Mouse (Mus musculus) embryonic facial prominence, embryonic 13.5 days (tissue): ENCODE data around the gene Jchain. TPM values are rescaled to one million over a fixed set of nuclear protein-coding genes. Genes with fewer than 3 reads are reported as not detected.

Experiments
- ATAC-seq: fragments of 200-750 bp; cut with Nextera tagmentation; 2 replicates; pipeline ENCODE4 v1.8.0; 2017; ENCODE audit warnings: low read depth; ENCODE audit not compliant: insufficient number of reproducible peaks, insufficient read depth, low FRiP score, low TSS enrichment
- H3K27ac ChIP-seq: fragments of 300-500 bp; sonication (generic); 2 replicates; pipeline ENCODE4 v1.5.1; 2015; ENCODE audit warnings: moderate library complexity, mild to moderate bottlenecking, inconsistent platforms
- H3K27me3 ChIP-seq: fragments of 300-500 bp; sonication (generic); 2 replicates; pipeline ENCODE4 v1.6.1; 2015; ENCODE audit warnings: mild to moderate bottlenecking, inconsistent platforms
- H3K36me3 ChIP-seq: fragments of 300-500 bp; sonication (generic); 2 replicates; pipeline ENCODE4 v1.6.1; 2015; ENCODE audit warnings: mild to moderate bottlenecking, inconsistent platforms
- H3K4me1 ChIP-seq: fragments of 300-500 bp; sonication (generic); 2 replicates; pipeline ENCODE4 v1.6.1; 2015; ENCODE audit warnings: inconsistent platforms
- H3K4me2 ChIP-seq: fragments of 300-500 bp; sonication (generic); 2 replicates; pipeline ENCODE4 v1.6.1; 2015; ENCODE audit warnings: moderate library complexity, mild to moderate bottlenecking, inconsistent platforms
- H3K4me3 ChIP-seq: fragments of 300-500 bp; sonication (generic); 2 replicates; pipeline ENCODE4 v1.5.1; 2015; ENCODE audit warnings: mild to moderate bottlenecking, inconsistent platforms
- H3K9ac ChIP-seq: fragments of 300-500 bp; sonication (generic); 2 replicates; pipeline ENCODE4 v1.6.1; 2015; ENCODE audit warnings: mild to moderate bottlenecking, inconsistent platforms
- H3K9me3 ChIP-seq: fragments of 300-500 bp; sonication (generic); 2 replicates; pipeline ENCODE4 v1.6.1; 2016; ENCODE audit warnings: inconsistent platforms
- WGBS: fragments of 180-500 bp; shearing (Covaris S2); methylation state at CpG from one replicate; pipeline ENCODE4 v1.1.7; 2015; ENCODE audit warnings: mixed read lengths; 5-methylcytosine and 5-hydroxymethylcytosine counted together
- polyA plus RNA-seq: library from polyadenylated mRNA; unstranded; fragments of >200 nt; fragmentation: Nextera tagmentation; extraction: Ambion mirVana; gene quantifications from 2 replicates; pipeline ENCODE4 v1.2.1, GENCODE M21; 2015

Jchain gene
- polyA plus RNA-seq: 0.56 TPM in 1 of 2 replicates, not detected in the other

DNA sequence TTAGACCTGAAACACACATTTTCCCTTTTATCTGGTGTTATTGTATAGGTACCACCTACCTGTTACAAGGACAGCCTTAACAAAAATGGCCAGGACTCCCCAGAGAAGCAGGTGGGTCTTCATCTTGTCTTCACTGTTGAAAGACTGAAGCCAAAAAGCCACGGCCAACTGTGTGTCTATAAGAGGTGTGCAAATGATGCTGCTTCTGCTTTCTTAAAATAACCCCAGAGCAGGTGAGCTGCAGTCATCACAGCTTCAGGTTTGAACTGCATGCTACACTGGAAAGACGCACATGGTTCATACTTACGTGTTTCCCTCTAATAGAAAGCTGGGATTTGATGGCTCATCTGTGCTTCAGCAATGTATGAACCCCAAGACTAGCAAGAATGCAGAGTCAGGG lies at the start of gene Jchain:
Gene Jchain (minus strand): TSS at position 235 of the 400 bp plus-strand sequence.
- no peaks in the 10 kb centered on the region for H3K27me3 ChIP-seq
- H3K9me3 ChIP-seq: no peaks in the 10 kb centered on the region
- no peak within 1 kb of the TSS for H3K9ac ChIP-seq
- no peak within 1 kb of the TSS for H3K27ac ChIP-seq
- no peaks in the 10 kb centered on the region for H3K36me3 ChIP-seq
- WGBS: 89% methylated on average over 3 of the region's 3 CpGs
- no peak for ATAC-seq
- no peaks in the 10 kb centered on the region for H3K4me1 ChIP-seq
- no peak within 1 kb of the TSS for H3K4me2 ChIP-seq
- H3K4me3 ChIP-seq: no peak within 1 kb of the TSS

DNA sequence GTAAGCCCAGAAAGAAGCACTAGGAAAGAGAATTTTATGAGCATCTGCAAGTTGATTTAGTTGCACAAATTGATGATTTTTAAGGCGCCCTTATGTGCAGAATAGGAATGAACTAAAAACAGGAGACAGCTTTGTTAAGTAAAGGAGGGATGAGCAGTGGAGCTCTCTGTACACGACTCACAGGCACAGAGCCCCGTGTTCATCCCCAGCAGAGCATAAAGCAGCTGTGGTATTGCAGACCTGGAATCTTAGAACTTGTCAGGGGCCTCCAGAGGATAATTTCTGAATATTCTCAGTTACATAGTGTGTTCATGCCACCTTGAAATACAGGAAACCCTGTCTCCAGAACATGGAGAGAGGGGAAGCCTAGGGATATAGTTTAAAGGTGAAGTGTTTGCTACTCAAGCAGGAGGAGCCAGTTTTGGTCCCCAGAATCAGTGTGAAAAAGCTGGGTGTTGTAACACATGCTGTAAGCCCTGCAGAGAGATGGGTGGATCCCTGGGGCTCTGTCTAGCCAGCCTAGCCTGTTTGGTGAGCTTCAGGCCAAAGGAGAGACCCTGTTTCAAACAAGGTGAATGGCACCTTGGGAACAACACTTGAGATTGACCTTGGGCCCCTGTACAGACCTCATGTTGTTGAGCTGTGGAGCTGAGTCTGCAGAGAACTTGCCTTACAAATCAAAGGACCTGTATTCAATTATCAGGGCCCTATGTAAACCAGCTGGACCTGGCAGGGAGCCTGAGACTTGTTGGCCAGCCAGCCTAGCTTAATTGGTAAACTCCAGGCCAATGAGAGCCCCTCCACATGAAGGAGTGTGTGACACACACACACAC lies 48.0 kb upstream of the Jchain start:
- Histone ChIP-seq H3K27me3 (no peaks in the 10 kb centered on the region), H3K9ac (peak overlapping the region; percentile 11; the same call in 1 of the 2 replicates), H3K9me3 (no peaks in the 10 kb centered on the region), H3K4me3 (no peak overlapping the region), H3K4me2 (no peak overlapping the region), H3K27ac (peak overlapping the region; percentile 60), H3K36me3 (peaks cover 7% of the 10 kb centered on the region), H3K4me1 (peaks cover 13% of the 10 kb centered on the region)
- 48% methylated on average over 3 of the region's 3 CpGs for WGBS
- no peak for ATAC-seq

DNA sequence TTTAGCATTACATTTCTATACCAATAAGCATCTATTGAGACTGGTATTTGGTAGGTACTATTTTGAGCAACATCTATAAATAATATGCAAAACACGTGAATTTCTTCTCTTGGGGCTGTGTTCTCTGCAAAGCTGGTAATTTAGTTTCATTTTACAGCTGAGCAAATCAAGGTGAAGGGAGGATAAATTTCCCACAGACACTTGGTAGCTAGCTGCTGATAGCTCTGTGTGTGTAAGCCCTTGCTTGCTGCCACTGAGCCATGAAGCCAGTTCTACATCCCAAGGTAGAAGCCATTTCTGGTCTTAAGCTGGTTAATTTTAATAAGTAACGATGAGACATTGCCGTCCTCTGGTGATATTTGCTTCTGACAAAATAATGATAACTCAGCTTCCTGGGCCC lies 47.1 kb upstream of the Jchain start:
- WGBS: 84% methylated on average over 3 of the region's 3 CpGs
- Histone ChIP-seq H3K27me3 (no peaks in the 10 kb centered on the region), H3K4me1 (peaks cover 13% of the 10 kb centered on the region), H3K27ac (no peak overlapping the region), H3K36me3 (peaks cover 12% of the 10 kb centered on the region), H3K4me3 (no peak overlapping the region), H3K9me3 (no peaks in the 10 kb centered on the region), H3K4me2 (no peak overlapping the region), H3K9ac (no peak overlapping the region)
- no peak for ATAC-seq

DNA sequence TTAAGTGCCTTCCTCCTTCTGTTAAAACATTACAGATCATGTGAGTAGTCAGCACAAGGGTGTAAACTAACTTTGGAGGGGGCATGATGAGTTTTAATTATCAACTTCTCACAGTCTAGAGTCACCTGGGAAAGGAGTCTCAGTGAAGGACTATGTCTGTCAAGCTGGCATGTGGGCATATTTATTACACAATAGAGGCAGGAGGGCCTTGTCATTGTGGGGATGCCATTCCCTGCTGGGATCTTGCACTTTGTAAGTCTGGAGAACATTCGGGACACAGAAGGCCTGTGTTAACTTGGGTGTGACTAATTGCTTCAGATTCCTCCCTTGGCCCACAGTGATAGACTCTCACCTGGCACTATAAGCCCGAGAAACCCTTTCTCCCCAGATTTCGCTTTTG lies 41.9 kb upstream of the Jchain start:
- H3K4me2 ChIP-seq: no peak overlapping the region
- H3K9ac ChIP-seq: no peak overlapping the region
- WGBS: 66% methylated on average over 3 of the region's 3 CpGs
- H3K27me3 ChIP-seq: no peaks in the 10 kb centered on the region
- H3K4me3 ChIP-seq: no peak overlapping the region
- ATAC-seq: no peak
- H3K4me1 ChIP-seq: peaks cover 12% of the 10 kb centered on the region
- peaks cover 2% of the 10 kb centered on the region; the same call in 1 of the 2 replicates for H3K9me3 ChIP-seq
- H3K36me3 ChIP-seq: peaks cover 12% of the 10 kb centered on the region
- H3K27ac ChIP-seq: no peak overlapping the region

DNA sequence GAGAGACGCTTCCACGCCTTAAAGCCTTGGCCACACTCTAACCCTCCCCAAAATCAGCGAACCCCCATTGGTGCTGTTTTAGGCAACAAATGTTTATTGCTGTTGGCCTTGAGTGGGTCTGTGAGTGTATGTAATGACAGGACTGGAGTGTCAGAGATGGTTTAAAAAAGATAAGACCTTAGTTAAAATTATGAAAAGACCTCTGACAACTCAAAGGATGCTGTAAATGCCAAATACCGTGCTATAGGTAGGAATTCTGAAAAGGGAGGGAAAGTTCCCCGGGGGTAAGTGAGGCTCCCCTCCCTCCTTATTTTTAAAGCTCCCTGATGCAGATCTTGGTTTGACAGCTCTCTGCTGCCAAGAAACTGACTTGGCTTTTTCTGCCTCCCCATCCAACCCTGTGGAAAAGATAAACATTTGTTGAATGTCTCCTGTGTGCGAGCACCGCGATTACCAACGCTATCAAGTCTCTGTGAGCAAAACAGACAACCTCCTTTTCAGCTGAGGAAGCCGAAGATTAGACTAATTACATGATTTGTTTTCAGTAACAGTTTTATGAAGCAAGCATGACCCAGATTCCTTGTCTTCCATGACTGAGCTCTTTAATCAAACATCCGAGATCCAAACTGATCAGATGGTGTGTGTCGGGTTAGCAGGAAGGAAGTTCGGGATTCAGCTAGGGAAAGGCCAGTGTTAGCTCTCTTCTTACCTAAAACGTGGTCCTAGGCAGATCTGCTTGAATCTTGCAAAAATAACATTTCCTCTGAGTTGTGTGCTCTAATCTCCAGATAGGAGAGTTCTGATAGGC lies 38.5 kb upstream of the Jchain start:
- Histone ChIP-seq H3K27ac (peak overlapping the region; percentile 89), H3K4me3 (peak overlapping the region; percentile 84), H3K4me1 (peaks cover 12% of the 10 kb centered on the region), H3K9ac (peak overlapping the region; percentile 87), H3K36me3 (peaks cover 9% of the 10 kb centered on the region), H3K27me3 (no peaks in the 10 kb centered on the region), H3K9me3 (peaks cover 2% of the 10 kb centered on the region; the same call in 1 of the 2 replicates), H3K4me2 (peak overlapping the region; percentile 76)
- ATAC-seq: no peak
- 3% methylated on average over 14 of the region's 14 CpGs for WGBS

DNA sequence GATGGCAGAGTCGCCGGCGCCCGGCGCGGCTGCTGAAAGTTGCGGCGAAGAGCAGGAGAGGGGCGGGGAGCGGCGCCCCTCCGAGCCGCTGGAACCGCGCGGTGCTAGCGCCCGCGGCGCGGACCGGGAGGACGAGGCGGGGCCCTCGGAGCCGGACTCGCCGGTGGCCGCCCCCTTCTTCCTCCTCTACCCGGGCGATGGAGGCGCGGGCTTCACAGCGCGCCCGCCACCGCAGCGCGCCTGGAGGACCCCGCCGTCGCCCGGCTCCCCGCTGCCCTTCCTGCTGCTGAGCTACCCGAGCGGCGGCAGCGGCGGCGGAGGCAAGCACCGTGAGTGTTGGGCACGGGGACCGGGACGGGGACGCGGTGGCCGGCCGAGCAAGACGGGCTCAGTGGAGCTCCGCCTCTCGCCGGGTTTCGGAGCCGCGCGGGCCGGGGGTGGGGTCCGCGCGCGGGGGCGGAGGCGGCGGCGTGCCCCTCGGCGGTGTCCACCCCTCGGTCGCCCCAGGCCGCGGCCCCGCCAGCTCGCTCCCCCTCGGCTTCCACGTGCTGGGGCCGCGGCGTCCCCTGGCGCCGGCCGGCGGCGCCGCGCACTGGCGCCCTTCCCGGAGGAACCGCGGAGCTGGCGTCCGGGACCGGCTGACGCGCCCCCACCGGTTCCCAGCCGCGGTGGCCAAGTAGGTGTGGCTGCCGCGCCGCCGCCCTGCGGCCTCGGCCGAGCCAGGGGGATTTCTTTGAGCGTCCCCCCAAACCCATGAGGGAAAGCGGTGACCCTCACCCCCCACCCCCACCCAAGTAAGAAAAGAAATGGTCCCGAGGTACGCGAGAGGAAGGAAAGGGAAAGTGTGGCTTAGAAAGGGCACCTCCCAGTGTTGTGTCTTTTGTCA lies 37.7 kb upstream of the Jchain start:
- Histone ChIP-seq H3K4me3 (peak overlapping the region; percentile 84), H3K36me3 (peaks cover under 1% of the 10 kb centered on the region), H3K27ac (peak overlapping the region; percentile 89), H3K4me1 (peaks cover 12% of the 10 kb centered on the region), H3K9ac (peak overlapping the region; percentile 87), H3K9me3 (peaks cover 2% of the 10 kb centered on the region; the same call in 1 of the 2 replicates), H3K4me2 (peak overlapping the region; percentile 76), H3K27me3 (no peaks in the 10 kb centered on the region)
- peak; percentile 61 for ATAC-seq
- under 1% methylated on average over 77 of the region's 119 CpGs for WGBS

DNA sequence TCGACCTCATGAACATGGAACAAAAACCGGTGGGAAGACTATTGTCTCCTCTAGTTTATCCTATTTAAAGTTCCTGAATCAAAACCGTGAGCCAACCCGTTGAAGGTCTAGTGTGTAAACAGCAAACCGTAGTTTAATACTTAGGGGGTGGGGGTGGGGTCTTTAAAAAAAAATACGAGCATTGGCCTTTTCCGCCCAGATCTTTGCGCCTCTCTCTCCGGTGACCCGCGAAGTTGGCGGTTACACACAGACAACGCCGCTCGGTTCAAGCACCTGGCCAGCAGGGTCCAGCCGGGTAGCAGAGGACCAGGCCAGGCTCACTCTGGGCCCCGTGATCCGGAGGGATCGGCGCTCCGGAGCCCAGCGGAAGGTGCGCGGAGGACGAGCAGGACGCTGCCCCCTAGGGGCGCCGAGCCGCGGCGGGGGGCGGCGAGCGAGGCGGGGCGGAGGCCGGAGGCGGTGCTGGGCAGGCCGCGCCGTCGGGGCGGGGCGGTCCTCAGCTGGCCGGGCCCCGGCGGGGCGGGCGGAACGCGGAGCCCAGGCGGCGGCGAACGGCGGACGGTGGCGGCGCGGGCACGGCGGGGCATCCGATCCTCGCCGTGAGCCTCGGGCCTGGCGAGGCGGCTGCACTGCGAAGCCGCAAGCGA lies 36.9 kb upstream of the Jchain start, which contains the start of gene Rufy3:
Gene Rufy3 (plus strand): TSS at position 540 of the 647 bp plus-strand sequence.
- H3K9me3 ChIP-seq: peaks cover 2% of the 10 kb centered on the region; the same call in 1 of the 2 replicates
- H3K27ac ChIP-seq: peak within 1 kb of the TSS; percentile 89
- no peaks in the 10 kb centered on the region for H3K36me3 ChIP-seq
- peak; percentile 84 for ATAC-seq
- peak within 1 kb of the TSS; percentile 87 for H3K9ac ChIP-seq
- peak within 1 kb of the TSS; percentile 84 for H3K4me3 ChIP-seq
- H3K27me3 ChIP-seq: no peaks in the 10 kb centered on the region
- peaks cover 12% of the 10 kb centered on the region for H3K4me1 ChIP-seq
- 0% methylated on average over 65 of the region's 71 CpGs for WGBS
- peak within 1 kb of the TSS; percentile 76 for H3K4me2 ChIP-seq

DNA sequence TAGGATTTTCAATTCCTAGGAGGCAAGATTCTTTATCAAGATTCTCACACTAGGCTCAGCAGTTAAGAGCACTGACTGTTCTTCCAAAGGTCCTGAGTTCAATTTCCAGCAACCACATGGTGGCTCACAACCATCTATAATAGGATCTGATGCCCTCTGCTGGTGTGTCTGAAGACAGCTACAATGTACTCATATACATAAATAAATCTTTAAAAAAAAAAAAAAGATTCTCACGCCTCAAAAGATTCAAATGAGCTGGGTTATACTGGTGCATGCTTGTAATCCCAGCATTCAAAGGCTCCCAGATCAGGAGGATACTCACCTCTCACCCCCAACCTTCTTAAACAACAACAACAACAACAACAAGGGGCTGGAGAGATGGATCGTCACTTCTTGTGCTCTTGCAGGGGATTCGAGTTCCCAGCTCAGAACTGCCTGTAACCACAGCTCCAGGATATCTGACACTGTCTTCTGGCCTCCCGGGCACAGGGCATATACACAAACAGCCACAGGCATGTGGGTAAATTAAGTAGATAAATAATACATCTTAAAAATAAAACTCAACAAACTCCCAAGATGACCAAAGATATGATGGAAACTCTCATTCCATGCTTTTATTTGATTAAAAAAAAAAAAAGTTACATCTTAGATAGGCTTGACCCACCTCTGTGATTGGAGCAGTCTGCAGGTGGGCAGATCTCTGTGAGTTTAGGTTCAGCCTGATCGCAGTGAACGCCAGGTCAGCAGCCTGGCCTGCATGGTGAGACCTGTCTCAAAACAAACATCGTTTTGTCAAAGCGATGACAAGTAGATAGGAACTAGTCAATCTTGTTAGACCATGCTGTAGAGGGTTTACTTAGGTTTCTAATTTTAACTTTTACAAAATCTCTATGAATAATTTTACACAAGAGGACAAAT lies 35.4 kb upstream of the Jchain start:
- peaks cover 12% of the 10 kb centered on the region for H3K4me1 ChIP-seq
- no peaks in the 10 kb centered on the region for H3K27me3 ChIP-seq
- H3K4me2 ChIP-seq: no peak overlapping the region
- no peak for ATAC-seq
- no peak overlapping the region for H3K9ac ChIP-seq
- no peaks in the 10 kb centered on the region for H3K9me3 ChIP-seq
- peaks cover 2% of the 10 kb centered on the region; the same call in 1 of the 2 replicates for H3K36me3 ChIP-seq
- 63% methylated on average over 8 of the region's 8 CpGs for WGBS
- no peak overlapping the region for H3K27ac ChIP-seq
- no peak overlapping the region for H3K4me3 ChIP-seq

DNA sequence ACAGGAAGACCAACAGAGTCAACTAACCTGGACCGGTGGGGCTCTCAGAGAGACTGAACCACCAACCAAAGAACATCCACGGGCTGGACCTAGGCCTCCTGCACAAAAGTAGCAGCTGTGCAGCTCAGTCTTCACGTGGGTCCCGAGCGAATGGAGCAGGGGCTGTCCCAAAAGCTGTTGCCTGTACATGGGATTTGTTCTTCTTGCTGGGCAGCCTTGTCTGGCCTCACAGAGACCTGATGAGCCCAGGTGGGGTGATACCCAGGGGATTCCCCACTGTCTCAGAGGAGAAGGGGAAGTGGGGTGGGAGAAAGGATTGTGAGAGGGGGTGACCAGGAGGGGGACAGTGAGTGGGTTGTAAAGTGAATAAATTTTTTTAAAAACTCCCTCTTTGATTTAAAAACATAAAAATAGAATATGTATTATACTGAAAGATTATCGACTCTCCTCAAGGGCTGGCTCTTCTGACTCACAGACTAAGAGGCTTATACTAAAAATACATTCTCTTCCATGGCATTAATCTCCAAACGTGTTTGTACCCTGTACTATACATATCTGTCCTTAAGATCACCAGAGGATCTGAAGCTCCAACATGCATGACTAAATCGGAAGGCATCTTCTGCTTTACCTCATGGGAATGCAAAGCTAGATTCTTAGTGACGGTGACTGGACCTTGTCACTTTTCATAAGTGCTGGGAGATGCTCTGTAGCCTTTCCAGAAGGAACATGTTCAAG lies 33.6 kb upstream of the Jchain start:
- H3K9ac ChIP-seq: no peak overlapping the region
- ATAC-seq: no peak
- H3K4me1 ChIP-seq: peaks cover 6% of the 10 kb centered on the region
- no peaks in the 10 kb centered on the region for H3K9me3 ChIP-seq
- H3K4me3 ChIP-seq: no peak overlapping the region
- H3K27me3 ChIP-seq: no peaks in the 10 kb centered on the region
- H3K4me2 ChIP-seq: no peak overlapping the region
- H3K27ac ChIP-seq: no peak overlapping the region
- 78% methylated on average over 9 of the region's 9 CpGs for WGBS
- peaks cover 13% of the 10 kb centered on the region for H3K36me3 ChIP-seq
